In the genomic region with DNA sequence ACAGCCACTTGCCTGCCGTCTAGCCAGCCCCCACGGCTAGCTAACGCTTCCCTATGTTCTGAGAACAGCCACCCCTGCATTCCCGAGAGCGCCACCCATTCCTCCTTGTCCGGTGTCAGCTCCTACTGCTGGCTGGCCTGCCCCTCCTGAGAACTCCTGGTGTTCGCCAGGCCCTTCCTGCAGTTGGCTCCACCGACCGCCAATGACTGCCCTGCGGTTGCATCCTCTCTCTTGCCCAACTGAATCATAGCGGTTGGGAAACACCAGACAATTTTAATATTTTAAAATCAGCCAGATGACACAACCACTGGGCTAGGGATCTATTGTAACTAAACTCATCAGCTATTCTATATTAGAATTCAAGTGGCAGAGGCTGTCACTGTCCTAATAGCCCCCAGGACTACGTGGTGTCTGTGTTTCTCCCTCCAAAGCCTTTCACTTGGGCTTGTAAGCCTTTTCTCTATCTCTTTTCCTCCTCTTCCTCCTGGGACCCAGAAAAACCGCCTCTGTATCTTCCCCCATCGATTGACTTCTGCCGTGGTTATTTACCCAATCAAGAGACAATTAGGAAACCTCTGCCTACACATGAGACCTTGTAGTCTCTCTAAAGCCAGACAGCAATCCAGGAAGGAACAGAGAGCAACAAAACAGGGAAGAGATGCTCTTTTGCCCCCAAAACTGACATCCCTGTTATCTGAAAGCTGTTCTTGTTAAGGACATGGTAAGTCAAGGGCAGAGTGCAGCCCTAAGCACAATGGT, we compare ENCODE assay signal across 20 mouse cellular contexts. TPM values are rescaled to one million over a fixed set of nuclear protein-coding genes. Genes with fewer than 3 reads are reported as not detected.
DNase-seq lines count a peak whose midpoint lies in the region; ATAC-seq lines count a peak whose summit lies in the region.
"Had no signal": no experiment of that assay in that cellular context is flagged by ENCODE, and none has a peak within 500 bp of the region (broad histone marks: within the 10 kb centered on the region; RNA-seq: fewer than 3 reads in every experiment).

No protein-coding gene starts in this region.

- H3K9ac ChIP-seq in heart, embryonic 12.5 days: no peak overlapping the region
- H3K9ac ChIP-seq: embryonic facial prominence, embryonic 12.5 days; forebrain, embryonic 12.5 days; hindbrain, embryonic 15.5 days; intestine, embryonic 15.5 days; lung, embryonic 14.5 days; midbrain, embryonic 15.5 days; neural tube, embryonic 15.5 days had no signal

- no peaks in the 10 kb centered on the region for H3K27me3 ChIP-seq in heart, embryonic 12.5 days (replicated peaks)
- H3K27me3 ChIP-seq: embryonic facial prominence, embryonic 12.5 days; forebrain, embryonic 12.5 days; hindbrain, embryonic 15.5 days; intestine, embryonic 15.5 days; midbrain, embryonic 15.5 days; neural tube, embryonic 15.5 days had no signal

- H3K4me1 ChIP-seq in heart, embryonic 12.5 days (replicated peaks): no peaks in the 10 kb centered on the region
- H3K4me1 ChIP-seq: embryonic facial prominence, embryonic 12.5 days; forebrain, embryonic 12.5 days; heart, embryonic 10.5 days; hindbrain, embryonic 15.5 days; intestine, embryonic 15.5 days; limb, embryonic 10.5 days; midbrain, embryonic 15.5 days; neural tube, embryonic 15.5 days had no signal

- no peaks in the 10 kb centered on the region for H3K36me3 ChIP-seq in heart, embryonic 12.5 days
- H3K36me3 ChIP-seq: embryonic facial prominence, embryonic 12.5 days; forebrain, embryonic 12.5 days; heart, embryonic 10.5 days; hindbrain, embryonic 15.5 days; intestine, embryonic 15.5 days; limb, embryonic 10.5 days; midbrain, embryonic 15.5 days; neural tube, embryonic 15.5 days had no signal

- H3K9me3 ChIP-seq in heart, embryonic 12.5 days (replicated peaks): no peaks in the 10 kb centered on the region
- H3K9me3 ChIP-seq: embryonic facial prominence, embryonic 12.5 days; forebrain, embryonic 12.5 days; heart, embryonic 10.5 days; hindbrain, embryonic 15.5 days; intestine, embryonic 15.5 days; limb, embryonic 10.5 days; midbrain, embryonic 15.5 days; neural tube, embryonic 15.5 days had no signal

- no peak overlapping the region for H3K4me3 ChIP-seq in heart, embryonic 12.5 days
- H3K4me3 ChIP-seq: embryonic facial prominence, embryonic 12.5 days; forebrain, embryonic 12.5 days; heart, embryonic 10.5 days; hindbrain, embryonic 15.5 days; intestine, embryonic 15.5 days; limb, embryonic 10.5 days; midbrain, embryonic 15.5 days; neural tube, embryonic 15.5 days had no signal

- no peak for ATAC-seq in heart, embryonic 12.5 days (ENCODE audit: insufficient number of reproducible peaks, low FRiP score)
- peak; percentile 96 for ATAC-seq in megakaryocyte, adult 5-6 weeks (ENCODE audit: poor library complexity, severe bottlenecking)
- ATAC-seq: CD4-positive, CD25-positive, alpha-beta regulatory T cell, adult 4 months; intestine, embryonic 15.5 days; midbrain, embryonic 15.5 days had no signal

- H3K27ac ChIP-seq in heart, embryonic 12.5 days (ENCODE audit: poor library complexity, severe bottlenecking): no peak overlapping the region
- H3K27ac ChIP-seq: embryonic facial prominence, embryonic 12.5 days; forebrain, embryonic 12.5 days; heart, embryonic 10.5 days; hindbrain, embryonic 15.5 days; intestine, embryonic 15.5 days; limb, embryonic 10.5 days; midbrain, embryonic 15.5 days; neural tube, embryonic 15.5 days had no signal

- 60% methylated on average over 15 of the region's 15 CpGs for WGBS in heart, embryonic 12.5 days

- peak; percentile 78 for DNase-seq in heart, adult 11 months
- DNase-seq in 416B (ENCODE audit: low read depth) (peak; percentile 74), NIH3T3 (ENCODE audit: low read depth) (peak; percentile 26)
- DNase-seq in cerebellum, adult 9-10 months: no peak
- DNase-seq in embryo, embryonic 10 days (ENCODE audit: low spot score): no peak
- DNase-seq: cerebellum, adult 8-10 months; kidney, adult 8-10 months; kidney, postnatal 14 days; lung, embryonic 14.5 days had no signal

- no peak overlapping the region for H3K4me2 ChIP-seq in heart, embryonic 12.5 days
- H3K4me2 ChIP-seq: embryonic facial prominence, embryonic 12.5 days; forebrain, embryonic 12.5 days; hindbrain, embryonic 15.5 days; intestine, embryonic 15.5 days; lung, embryonic 14.5 days; midbrain, embryonic 15.5 days; neural tube, embryonic 15.5 days had no signal

RNA-seq across cellular contexts. Expression of a gene that starts 23.7 kb away (rescaled TPM):
- 0.68 and 0.95 TPM in 2 replicates for polyA plus RNA-seq in heart, embryonic 12.5 days (2016; fragmentation: Nextera tagmentation; extraction: Ambion mirVana)
- total RNA-seq in megakaryocyte, adult 5-6 weeks (2015): 93.1 and 109 TPM in 2 replicates
- 59.0 and 73.8 TPM in 2 replicates for total RNA-seq in megakaryocyte, adult 5-6 weeks (2017)

RNA-seq across cellular contexts. Expression of a gene that starts 39.4 kb away (rescaled TPM):
- polyA plus RNA-seq in heart, embryonic 12.5 days (2016; fragmentation: Nextera tagmentation; extraction: Ambion mirVana): 76.7 and 78.7 TPM in 2 replicates
- 82.5 and 94.5 TPM in 2 replicates for total RNA-seq in megakaryocyte, adult 5-6 weeks (2015)
- 80.5 and 83.7 TPM in 2 replicates for total RNA-seq in megakaryocyte, adult 5-6 weeks (2017)

Comparison
In these comparisons a context has a peak if more than half of its experiments do, and no peak if none do; other contexts are left out.
1. DNase-seq: peak in heart, adult 11 months (single experiment), 416B (single experiment) and NIH3T3 (single experiment); none in cerebellum, adult 9-10 months (single experiment) and embryo, embryonic 10 days (single experiment).